Mouse (Mus musculus) spleen, postnatal 10 days (tissue): ENCODE measurements around the gene Gm21118.
"Not testable (repeated sequence)": the region's sequence is repeated elsewhere in the genome, so short reads cannot be mapped to it uniquely, and the experiment has no call there.

Experiments used
- DNase-seq, 2 experiments: peaks; one replicate each; pipeline ENCODE4 v3.0.0; 2021 to 2022; ENCODE audit warnings: low spot score in 2 of 2

Gm21118 gene

DNA sequence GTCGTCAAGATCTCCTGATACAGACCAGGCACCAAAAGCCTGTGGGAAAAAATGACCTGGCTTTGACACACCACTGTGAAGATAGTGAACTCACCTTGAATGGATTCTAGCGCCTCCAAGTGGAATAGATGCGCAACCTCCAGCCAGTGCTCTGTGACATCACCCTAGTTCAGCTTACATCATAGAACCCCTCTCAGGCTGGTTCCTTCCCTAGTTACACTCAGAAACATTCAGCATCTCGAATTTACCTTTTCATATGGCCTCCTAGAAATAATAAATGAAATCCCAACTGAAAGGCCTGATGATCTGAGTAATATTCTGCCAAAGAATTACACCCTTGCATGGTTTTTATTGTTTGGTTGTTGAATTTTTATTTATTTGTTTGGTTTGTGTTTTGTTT is at the start of gene Gm21118:
Gm21118 (minus strand) TSS at position 101 of the 400 bp plus-strand sequence.
- DNase-seq, result not testable (repeated sequence)

DNA sequence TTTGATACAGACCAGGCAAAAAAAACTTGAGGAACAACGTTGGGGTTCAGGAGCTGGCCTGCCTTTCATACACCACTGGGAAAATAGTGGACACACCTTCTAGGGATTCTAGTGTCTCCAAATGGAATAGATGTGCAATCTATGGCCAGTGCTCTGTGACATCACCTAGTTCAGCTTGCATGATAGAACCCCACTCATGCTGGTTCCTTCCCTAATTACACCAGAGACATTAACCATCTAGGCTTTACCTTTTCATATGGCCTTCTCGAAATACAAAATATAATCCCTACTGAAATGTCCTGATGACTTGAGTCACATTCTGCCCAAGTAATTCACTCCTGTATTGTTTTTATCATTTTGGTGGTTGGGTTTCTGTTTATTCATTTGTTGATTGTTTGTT is 29.7 kb upstream of the Gm21118 start, which contains the start of the genes Gm29423 and Gm29644:
Gm29423 (minus strand) TSS at position 101 of the 400 bp plus-strand sequence.
Gm29644 (minus strand) TSS at position 157 of the 400 bp plus-strand sequence.
- DNase-seq, result not testable (repeated sequence)
